Mouse (Mus musculus) liver, embryonic 11.5 days (tissue): ENCODE data around the gene Hkdc1. TPM values are rescaled to one million over a fixed set of nuclear protein-coding genes. Genes with fewer than 3 reads are reported as not detected.

ENCODE experiments used
- ATAC-seq: fragments of 200-750 bp; cut with Nextera tagmentation; replicated peaks from 2 replicates; pipeline ENCODE4 v1.8.0; 2017; ENCODE audit warnings: moderate number of reproducible peaks, mild to moderate bottlenecking, moderate TSS enrichment, moderate library complexity; ENCODE audit not compliant: low FRiP score
- DNase-seq: peaks from one replicate; pipeline ENCODE4 v3.0.0-alpha.2; 2017; ENCODE audit warnings: low spot score
- H3K27ac ChIP-seq: fragments of 300-500 bp; sonication (generic); 2 replicates; pipeline ENCODE4 v1.5.1; 2014; ENCODE audit warnings: mild to moderate bottlenecking, low read depth, low read length, control low read depth
- H3K27me3 ChIP-seq: fragments of 300-500 bp; sonication (generic); replicated peaks from 2 replicates; pipeline ENCODE4 v1.6.1; 2014; ENCODE audit warnings: low read length, mixed read lengths; ENCODE audit not compliant: control insufficient read depth, insufficient read depth
- H3K36me3 ChIP-seq: fragments of 300-500 bp; sonication (generic); 2 replicates; pipeline ENCODE4 v1.6.1; 2014; ENCODE audit warnings: mild to moderate bottlenecking, low read length, moderate library complexity, mixed read lengths; ENCODE audit not compliant: control insufficient read depth, insufficient read depth
- H3K4me1 ChIP-seq: fragments of 300-500 bp; sonication (generic); replicated peaks from 2 replicates; pipeline ENCODE4 v1.6.1; 2014; ENCODE audit warnings: low read length, mixed read lengths; ENCODE audit not compliant: control insufficient read depth, insufficient read depth
- H3K4me2 ChIP-seq: fragments of 300-500 bp; sonication (generic); 2 replicates; pipeline ENCODE4 v1.6.1; 2014; ENCODE audit warnings: mild to moderate bottlenecking, control low read depth, moderate library complexity
- H3K4me3 ChIP-seq: fragments of 300-500 bp; sonication (generic); 2 replicates; pipeline ENCODE4 v1.5.1; 2014; ENCODE audit warnings: low read depth, low read length, control low read depth
- H3K9ac ChIP-seq: fragments of 300-500 bp; sonication (generic); 2 replicates; pipeline ENCODE4 v1.6.1; 2014; ENCODE audit warnings: low read depth, low read length, control low read depth
- H3K9me3 ChIP-seq: fragments of 300-500 bp; sonication (generic); 2 replicates; pipeline ENCODE4 v1.6.1; 2016; ENCODE audit warnings: low read length, inconsistent platforms, mixed read lengths; ENCODE audit not compliant: control insufficient read depth
- WGBS: fragments of 180-500 bp; shearing (Covaris S2); extraction: QIAGEN DNeasy Blood & Tissue Kit; methylation state at CpG from one replicate; pipeline ENCODE4 v1.1.7; 2014; 5-methylcytosine and 5-hydroxymethylcytosine counted together
- polyA plus RNA-seq: library from polyadenylated mRNA; unstranded; fragments of >200 nt; fragmentation: Nextera tagmentation; extraction: Ambion mirVana; gene quantifications from 2 replicates; pipeline ENCODE4 v1.2.1, GENCODE M21; 2014

Gene Hkdc1
- polyA plus RNA-seq, 1 experiment from 2014 or later = 6.6 TPM

DNA sequence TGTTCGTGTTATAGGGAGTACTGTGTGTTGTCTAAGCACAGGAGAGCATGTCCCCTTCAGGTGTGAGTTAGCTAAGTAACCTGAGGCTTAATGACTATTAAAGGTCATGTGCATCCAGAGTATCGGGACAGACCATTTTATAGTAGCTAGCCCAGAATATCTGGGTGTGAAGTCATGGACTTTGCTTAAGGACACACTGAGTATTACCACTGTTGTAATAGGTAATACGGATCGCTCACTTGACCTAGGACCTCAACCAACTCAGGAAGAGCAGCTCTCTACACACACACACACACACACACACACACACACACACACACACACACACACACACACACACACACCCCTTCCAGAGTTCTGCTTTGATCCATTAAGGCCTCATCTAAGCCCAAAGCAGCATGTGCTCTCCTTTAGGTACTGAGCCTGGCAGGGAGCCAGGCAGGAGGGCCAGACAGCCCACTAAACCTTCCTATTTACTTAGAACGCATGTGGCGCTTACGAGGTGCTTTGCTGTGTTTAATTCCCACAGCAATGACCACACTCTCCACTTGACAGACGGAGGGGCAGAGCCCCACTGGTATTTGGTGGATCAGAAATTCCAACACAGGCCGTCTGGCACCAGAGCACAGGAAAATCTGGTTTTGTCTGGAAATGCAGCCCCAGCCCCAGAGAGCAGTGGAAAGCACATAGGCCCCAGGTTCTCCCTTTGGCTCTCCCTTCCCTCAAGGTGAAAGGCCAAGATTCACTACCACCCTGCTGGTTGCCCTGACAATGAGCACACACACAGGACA is 3.0 kb upstream of the Hkdc1 start:
- Histone ChIP-seq H3K27ac (0 out of 2 replicates have a peak overlapping the region, but pooled peaks have one; percentile 23), H3K9ac (no peak overlapping the region), H3K27me3 (no peaks in the 10 kb centered on the region), H3K36me3 (peaks cover 19% of the 10 kb centered on the region), H3K4me3 (no peak overlapping the region), H3K4me1 (no peaks in the 10 kb centered on the region), H3K9me3 (no peaks in the 10 kb centered on the region), H3K4me2 (no peak overlapping the region)
- DNase-seq (no peak), ATAC-seq (no peak)
- 64% methylated on average over 9 of the region's 9 CpGs for WGBS

GRCm38 (mm10) chr10:62421127-62421526 is 1.2 kb downstream of the Hkdc1 start:
- 69% methylated on average over 3 of the region's 3 CpGs for WGBS
- H3K9ac ChIP-seq = no peak overlapping the region
- no peak overlapping the region for H3K27ac ChIP-seq
- H3K36me3 ChIP-seq = no peaks in the 10 kb centered on the region
- no peaks in the 10 kb centered on the region for H3K4me1 ChIP-seq
- H3K9me3 ChIP-seq = no peaks in the 10 kb centered on the region
- DNase-seq (no peak), ATAC-seq (no peak)
- H3K4me2 ChIP-seq = peak overlapping the region; percentile 38
- H3K4me3 ChIP-seq = no peak overlapping the region; the same call in 1 of the 2 replicates
- no peaks in the 10 kb centered on the region for H3K27me3 ChIP-seq

GRCm38 (mm10) chr10:62420399-62420798 is 1.9 kb downstream of the Hkdc1 start:
- DNase-seq (no peak), ATAC-seq (no peak)
- Histone ChIP-seq H3K9me3 (no peaks in the 10 kb centered on the region), H3K36me3 (no peaks in the 10 kb centered on the region), H3K9ac (no peak overlapping the region), H3K27ac (no peak overlapping the region), H3K27me3 (no peaks in the 10 kb centered on the region), H3K4me2 (peak overlapping the region; percentile 38; the same call in 1 of the 2 replicates), H3K4me3 (no peak overlapping the region), H3K4me1 (no peaks in the 10 kb centered on the region; the same call in 1 of the 2 replicates)
- WGBS = 55% methylated on average over 6 of the region's 6 CpGs

- no peaks in the 10 kb centered on the region; the same call in 1 of the 2 replicates for H3K4me1 ChIP-seq
- WGBS = 79% methylated on average over 5 of the region's 5 CpGs
These were observed 2.9 kb downstream of the Hkdc1 start for GRCm38 (mm10) chr10:62419422-62419821.

GRCm38 (mm10) chr10:62418831-62419356 is 3.4 kb downstream of the Hkdc1 start:
- WGBS = 83% methylated on average over 7 of the region's 7 CpGs
- H3K4me3 ChIP-seq = no peak overlapping the region
- no peaks in the 10 kb centered on the region for H3K27me3 ChIP-seq
- no peak overlapping the region for H3K9ac ChIP-seq
- no peaks in the 10 kb centered on the region for H3K9me3 ChIP-seq
- no peak for ATAC-seq
- H3K4me2 ChIP-seq = no peak overlapping the region
- H3K27ac ChIP-seq = no peak overlapping the region
- H3K36me3 ChIP-seq = no peaks in the 10 kb centered on the region
- H3K4me1 ChIP-seq = no peaks in the 10 kb centered on the region; the same call in 1 of the 2 replicates
- no peak for DNase-seq

More at GRCm38 (mm10) chr10:62419422-62419821, 2.9 kb downstream of the Hkdc1 start:
- no peak overlapping the region for H3K27ac ChIP-seq
- H3K9ac ChIP-seq = no peak overlapping the region
- no peaks in the 10 kb centered on the region for H3K36me3 ChIP-seq
- DNase-seq = no peak
- H3K27me3 ChIP-seq = no peaks in the 10 kb centered on the region
- no peaks in the 10 kb centered on the region for H3K9me3 ChIP-seq
- H3K4me2 ChIP-seq = no peak overlapping the region
- H3K4me3 ChIP-seq = no peak overlapping the region
- no peak for ATAC-seq

GRCm38 (mm10) chr10:62413606-62413982 is 8.7 kb downstream of the Hkdc1 start:
- peaks cover 12% of the 10 kb centered on the region for H3K4me1 ChIP-seq
- 0 out of 2 replicates have a peak overlapping the region, but pooled peaks have one; percentile 6 for H3K27ac ChIP-seq
- no peaks in the 10 kb centered on the region for H3K9me3 ChIP-seq
- 7% methylated on average over 4 of the region's 4 CpGs for WGBS
- 0 out of 2 replicates have a peak, but pooled peaks cover 2% of the 10 kb centered on the region for H3K27me3 ChIP-seq
- ATAC-seq (peak; percentile 44; the same call in 1 of the 2 replicates), DNase-seq (no peak)
- 0 out of 2 replicates have a peak overlapping the region, but pooled peaks have one; percentile 5 for H3K4me2 ChIP-seq
- H3K36me3 ChIP-seq = no peaks in the 10 kb centered on the region
- H3K4me3 ChIP-seq = no peak overlapping the region
- H3K9ac ChIP-seq = no peak overlapping the region

DNA sequence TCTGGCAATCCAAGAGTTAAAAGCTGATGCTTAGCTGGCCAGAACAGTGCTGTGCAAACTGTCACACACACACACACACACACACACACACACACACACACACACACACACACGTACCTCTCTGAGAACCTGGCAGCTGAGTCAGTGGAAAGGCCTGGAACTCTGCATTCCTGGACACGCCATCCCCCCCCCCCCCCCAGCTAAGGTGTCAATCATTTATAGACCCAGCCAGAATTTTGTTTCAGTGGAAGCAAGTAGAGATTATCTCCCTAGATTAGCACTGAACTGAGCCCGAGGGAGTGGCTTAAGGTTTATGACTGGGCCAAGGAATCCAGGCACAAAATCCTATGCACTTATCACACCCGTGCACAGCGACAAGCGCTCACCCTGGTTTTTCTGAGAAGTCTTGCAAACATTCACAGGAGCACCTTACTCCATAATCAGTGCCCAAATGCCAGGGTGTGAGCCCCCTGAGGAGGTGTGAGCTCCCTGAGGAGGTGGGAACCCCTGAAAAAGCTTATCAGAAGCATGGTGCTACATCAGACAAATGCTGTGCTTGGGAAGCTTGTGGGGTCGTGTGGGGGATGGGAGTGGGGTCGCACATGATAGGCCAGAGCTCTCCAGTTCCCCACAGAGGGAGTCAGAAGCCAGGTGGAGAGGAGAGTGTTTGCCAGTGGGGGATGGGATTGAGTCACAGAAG is 9.2 kb downstream of the Hkdc1 start:
- no peak for DNase-seq
- peak; percentile 44 for ATAC-seq

More for the DNA sequence above, 9.2 kb downstream of the Hkdc1 start:
- no peaks in the 10 kb centered on the region for H3K36me3 ChIP-seq
- 0 out of 2 replicates have a peak, but pooled peaks cover 2% of the 10 kb centered on the region for H3K27me3 ChIP-seq
- H3K9ac ChIP-seq = no peak overlapping the region
- 0 out of 2 replicates have a peak overlapping the region, but pooled peaks have one; percentile 6 for H3K27ac ChIP-seq
- no peaks in the 10 kb centered on the region for H3K9me3 ChIP-seq
- WGBS = 6% methylated on average over 8 of the region's 8 CpGs
- no peak overlapping the region for H3K4me3 ChIP-seq
- 0 out of 2 replicates have a peak overlapping the region, but pooled peaks have one; percentile 5 for H3K4me2 ChIP-seq
- peaks cover 12% of the 10 kb centered on the region for H3K4me1 ChIP-seq
